Mouse (Mus musculus): ENCODE data around the gene Tac2.
A peak's percentile ranks its signal among the peaks of the same experiment; 100 is the strongest.
"Not testable (repeated sequence)": the region's sequence is repeated elsewhere in the genome, so short reads cannot be mapped to it uniquely, and the experiment has no call there.

The Tac2 gene

GRCm38 (mm10) chr10:127755770-127756468, 31.6 kb downstream of the Tac2 start:
- no peak for DNase-seq (ENCODE audit: low read depth, low spot score)

- DNase-seq (ENCODE audit: low read depth, low spot score), result peak; percentile 22
Measured at GRCm38 (mm10) chr10:127759181-127760110, 35.2 kb downstream of the Tac2 start, which contains the start of the genes Rdh1 and Rdh16f1. TSS of gene Rdh1 (plus strand) at chr10:127759721. TSS of gene Rdh16f1 (plus strand) at chr10:127759787.

GRCm38 (mm10) chr10:127762926-127763325, 38.6 kb downstream of the Tac2 start:
- DNase-seq (ENCODE audit: low read depth, low spot score), result not testable (repeated sequence)

- DNase-seq (ENCODE audit: low read depth, low spot score), result no peak
Measured at GRCm38 (mm10) chr10:127763914-127764680, 39.8 kb downstream of the Tac2 start.

GRCm38 (mm10) chr10:127766564-127766963, 42.3 kb downstream of the Tac2 start:
- no peak for DNase-seq (ENCODE audit: low read depth, low spot score)

- no peak for DNase-seq (ENCODE audit: low read depth, low spot score)
Measured at GRCm38 (mm10) chr10:127776011-127776410, 51.7 kb downstream of the Tac2 start, which contains the start of gene Rdh9. TSS of gene Rdh9 (plus strand) at chr10:127776386.

Data from CD4-positive helper T cell, adult 2 months (primary cell).